Mouse (Mus musculus) layer of hippocampus, postnatal 14 days (tissue): ENCODE measurements around the gene Kcnk4. TPM values are rescaled to one million over a fixed set of nuclear protein-coding genes. Genes with fewer than 3 reads are reported as not detected.

Source experiments
- DNase-seq, 2 experiments: peaks; one replicate each; pipeline ENCODE4 v3.0.0; 2021 to 2022; ENCODE audit warnings: low spot score in 2 of 2, mixed read lengths in 1 of 2
- long read RNA-seq, 2 experiments: library from polyadenylated mRNA; stranded (forward); transcript quantifications; one replicate each; pipeline ENCODE4 v2.0.0; 2021
- total RNA-seq, 2 experiments: library from RNA; stranded (reverse); gene quantifications; 2 replicates each; pipeline ENCODE4 v1.2.3; 2021

The Kcnk4 gene
- total RNA-seq, result 10 to 100 TPM; 26.2 to 26.9 TPM
- long read RNA-seq, experiment 1, transcript Kcnk4-201 (7 exons, 1,763 nt), result major isoform, 5 of 27 reads
- long read RNA-seq, experiment 1, partial matches to known transcripts, result 0 of 27 reads
- long read RNA-seq, experiment 1, other reads (novel, unspliced or antisense), result 22 of 27 reads
- long read RNA-seq, experiment 2, partial matches to known transcripts, result 11 of 33 reads
- long read RNA-seq, experiment 2, other reads (novel, unspliced or antisense), result 20 of 33 reads

GRCm38 (mm10) chr19:6934195-6934977 is at the start of gene Kcnk4:
Kcnk4 (minus strand) TSS chr19:6934515.
- no peak for DNase-seq

GRCm38 (mm10) chr19:6983621-6984020 is 49.3 kb upstream of the Kcnk4 start:
- DNase-seq, result no peak

- no peak for DNase-seq
Observed at GRCm38 (mm10) chr19:6981465-6981864, 47.1 kb upstream of the Kcnk4 start.

GRCm38 (mm10) chr19:6980381-6981093 is 46.2 kb upstream of the Kcnk4 start, which contains the start of gene Fkbp2:
Fkbp2 (minus strand) TSS chr19:6980501.
- peak; percentile 99 to 100 for DNase-seq

- DNase-seq, result peak; percentile 100
Observed at GRCm38 (mm10) chr19:6979486-6980380, 45.4 kb upstream of the Kcnk4 start.

- peak in 1 of 2 experiments; percentile 37 for DNase-seq
Observed at GRCm38 (mm10) chr19:6979001-6979479, 44.7 kb upstream of the Kcnk4 start.

- no peak for DNase-seq
Observed at GRCm38 (mm10) chr19:6978639-6978974, 44.3 kb upstream of the Kcnk4 start.

GRCm38 (mm10) chr19:6977759-6978638 is 43.7 kb upstream of the Kcnk4 start:
- no peak for DNase-seq

GRCm38 (mm10) chr19:6975537-6976521 is 41.5 kb upstream of the Kcnk4 start, which contains the start of gene Plcb3:
Plcb3 (minus strand) TSS chr19:6976470.
- peak; percentile 80 to 87 for DNase-seq

- DNase-seq, result peak; percentile 74 to 82
Observed at GRCm38 (mm10) chr19:6974211-6975205, 40.2 kb upstream of the Kcnk4 start, which contains the start of gene Ppp1r14b. Ppp1r14b (plus strand) TSS chr19:6974968.

GRCm38 (mm10) chr19:6973581-6974190 is 39.4 kb upstream of the Kcnk4 start:
- DNase-seq, result no peak

GRCm38 (mm10) chr19:6972247-6972917 is 38.1 kb upstream of the Kcnk4 start:
- DNase-seq, result no peak

- DNase-seq, result no peak
Observed at GRCm38 (mm10) chr19:6971644-6972043, 37.3 kb upstream of the Kcnk4 start.

- no peak for DNase-seq
Observed at GRCm38 (mm10) chr19:6970460-6971085, 36.3 kb upstream of the Kcnk4 start.

- DNase-seq, result peak in 1 of 2 experiments; percentile 40
Observed at GRCm38 (mm10) chr19:6969665-6970381, 35.5 kb upstream of the Kcnk4 start.
